Mouse (Mus musculus) gastrocnemius, adult 8-10 months (tissue): Measurements from ENCODE around the gene Atmin. TPM values are rescaled to one million over a fixed set of nuclear protein-coding genes. Genes with fewer than 3 reads are reported as not detected.

Experiments
- DNase-seq, 2 experiments: peaks; one replicate each; pipeline ENCODE4 v3.0.0; 2022; ENCODE audit warnings: low spot score in 2 of 2
- total RNA-seq, 4 experiments: library from RNA; stranded (reverse); gene quantifications; 2 replicates each; pipeline ENCODE4 v1.2.4; 2022

Gene Atmin
- total RNA-seq = 10 to 100 TPM; 29.7 to 35.3 (median 30.7) TPM

DNA sequence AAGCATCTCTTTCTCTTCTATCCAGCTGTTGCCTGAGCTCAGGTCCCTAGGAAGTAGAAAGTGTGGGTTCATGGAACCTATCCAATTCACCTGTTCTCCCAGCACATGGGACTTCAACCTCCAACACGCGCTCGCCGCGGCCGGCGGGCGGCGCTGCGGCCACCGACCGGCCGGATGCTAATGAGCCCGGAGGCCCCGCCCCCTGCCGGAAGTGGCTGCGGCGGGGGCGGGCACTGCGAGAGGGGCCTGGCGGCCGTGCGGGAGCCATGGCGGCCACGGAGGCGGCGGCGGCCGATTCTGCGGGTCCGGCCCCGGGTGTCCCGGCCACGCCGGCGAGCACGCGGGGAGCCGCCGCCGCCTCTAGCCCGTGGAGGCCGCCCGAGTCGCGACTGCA is at the start of gene Atmin:
Atmin (plus strand) TSS at position 233 of the 394 bp plus-strand sequence.
- DNase-seq = peak; percentile 73 to 82

DNA sequence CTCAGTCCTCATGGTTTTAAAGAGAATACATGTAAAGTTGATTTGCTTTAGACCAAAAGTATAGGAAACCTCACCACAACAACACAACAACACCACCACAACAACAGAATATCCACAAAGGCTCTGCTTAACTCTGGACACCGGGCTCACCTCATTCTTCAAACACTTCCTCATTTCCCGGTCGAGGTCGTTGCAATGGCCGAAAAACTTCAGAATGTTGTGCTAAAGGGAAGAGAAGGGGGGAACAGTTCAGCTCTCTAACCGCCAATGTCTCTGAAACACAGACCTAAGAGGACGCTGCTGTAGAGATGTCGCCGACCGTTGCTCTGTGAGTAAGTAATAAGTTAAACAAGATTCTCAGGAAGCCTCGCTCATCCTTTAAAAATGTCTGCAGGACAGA is 49.3 kb upstream of the Atmin start:
- DNase-seq = no peak

DNA sequence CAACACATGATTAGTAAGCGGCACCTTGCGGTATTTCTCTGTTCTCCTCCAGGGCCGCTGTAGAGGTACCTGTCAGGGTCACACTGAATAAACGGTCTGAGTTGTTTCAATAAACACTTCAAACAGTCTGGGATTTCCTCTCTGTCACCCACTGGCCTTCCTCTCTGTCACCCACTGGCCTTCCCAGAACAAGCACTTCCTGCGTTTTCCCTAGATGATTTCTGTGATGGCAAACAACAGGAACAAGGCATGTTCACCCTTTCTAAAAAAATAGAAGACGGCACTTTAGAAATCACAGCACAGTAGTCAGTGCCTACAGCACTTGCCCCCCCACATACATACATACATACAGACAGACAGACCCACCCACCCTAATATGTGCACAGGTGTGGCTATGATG is 47.7 kb upstream of the Atmin start:
- DNase-seq = no peak

DNA sequence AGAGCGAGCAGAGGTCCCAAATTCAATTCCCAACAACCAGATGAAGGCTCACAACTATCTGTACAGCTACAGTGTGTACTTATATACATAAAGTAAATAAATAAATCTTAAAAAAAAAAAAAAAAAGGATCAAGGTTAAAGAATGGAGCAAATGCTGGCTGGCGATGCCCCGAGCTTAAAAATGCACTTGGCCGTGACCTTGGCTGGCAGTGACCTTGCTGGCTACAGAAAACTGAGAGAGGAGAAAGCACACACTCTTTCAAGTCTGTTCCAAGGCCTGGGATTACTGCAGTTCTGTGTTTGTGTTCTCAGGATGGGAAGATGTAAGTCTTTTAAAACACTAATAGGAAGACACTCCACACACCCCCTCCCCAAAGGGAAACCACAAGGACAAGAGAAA is 38.5 kb upstream of the Atmin start:
- no peak for DNase-seq

DNA sequence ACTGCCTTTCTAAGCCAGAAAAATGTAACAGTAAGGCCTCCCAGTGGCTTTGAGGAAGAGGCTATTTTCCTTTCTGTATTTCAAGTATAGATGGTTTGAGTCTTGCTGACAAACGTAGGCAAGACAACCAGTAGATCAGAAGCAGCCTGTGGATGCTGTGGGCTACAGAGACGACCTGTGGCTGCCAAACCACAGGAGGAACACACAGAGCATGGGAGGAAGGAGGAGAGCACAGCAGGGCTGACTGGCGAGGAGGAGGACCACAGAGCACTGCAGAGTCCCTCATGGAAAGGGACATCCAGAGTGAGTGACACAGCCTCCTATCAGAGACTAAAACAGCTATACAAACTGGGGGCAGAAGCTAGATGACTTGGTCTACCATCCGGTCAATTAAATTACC is 37.9 kb upstream of the Atmin start:
- DNase-seq = no peak

DNA sequence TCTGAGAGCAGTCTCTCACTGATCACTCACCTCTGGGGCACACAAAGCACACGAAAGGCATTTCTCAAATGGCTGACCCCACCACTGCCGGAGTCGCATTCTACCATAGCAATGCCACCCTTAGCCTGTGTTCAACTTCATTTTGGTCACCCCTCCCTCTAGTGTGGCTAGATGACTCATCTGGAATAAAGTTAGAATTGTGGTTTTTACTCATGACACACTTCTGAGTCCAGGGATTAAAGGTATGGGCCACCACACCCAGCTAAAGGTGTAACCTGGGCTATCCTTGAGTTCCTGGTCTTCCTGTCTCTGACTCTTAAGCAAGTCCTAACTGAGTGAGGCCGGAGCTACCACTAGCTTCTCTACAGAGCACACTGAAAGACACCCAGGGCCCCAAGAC is 37.4 kb upstream of the Atmin start:
- no peak for DNase-seq

DNA sequence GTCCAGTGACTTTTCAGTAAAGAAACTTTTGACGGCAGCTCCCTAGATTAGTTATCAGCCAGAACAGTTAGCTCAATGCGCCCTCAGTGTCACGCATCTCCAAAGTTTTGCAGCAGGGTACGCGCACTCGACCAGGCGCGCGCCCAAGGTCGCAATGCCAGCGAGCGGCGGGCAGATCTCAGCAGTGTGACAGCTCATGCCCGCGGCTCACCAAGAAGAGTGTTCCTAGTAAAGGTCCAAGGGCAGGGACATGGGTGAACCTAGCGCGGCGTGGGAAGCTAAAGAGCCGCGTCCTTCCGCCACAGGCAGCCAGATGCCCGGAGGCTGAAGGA is 22.2 kb upstream of the Atmin start:
- no peak for DNase-seq

DNA sequence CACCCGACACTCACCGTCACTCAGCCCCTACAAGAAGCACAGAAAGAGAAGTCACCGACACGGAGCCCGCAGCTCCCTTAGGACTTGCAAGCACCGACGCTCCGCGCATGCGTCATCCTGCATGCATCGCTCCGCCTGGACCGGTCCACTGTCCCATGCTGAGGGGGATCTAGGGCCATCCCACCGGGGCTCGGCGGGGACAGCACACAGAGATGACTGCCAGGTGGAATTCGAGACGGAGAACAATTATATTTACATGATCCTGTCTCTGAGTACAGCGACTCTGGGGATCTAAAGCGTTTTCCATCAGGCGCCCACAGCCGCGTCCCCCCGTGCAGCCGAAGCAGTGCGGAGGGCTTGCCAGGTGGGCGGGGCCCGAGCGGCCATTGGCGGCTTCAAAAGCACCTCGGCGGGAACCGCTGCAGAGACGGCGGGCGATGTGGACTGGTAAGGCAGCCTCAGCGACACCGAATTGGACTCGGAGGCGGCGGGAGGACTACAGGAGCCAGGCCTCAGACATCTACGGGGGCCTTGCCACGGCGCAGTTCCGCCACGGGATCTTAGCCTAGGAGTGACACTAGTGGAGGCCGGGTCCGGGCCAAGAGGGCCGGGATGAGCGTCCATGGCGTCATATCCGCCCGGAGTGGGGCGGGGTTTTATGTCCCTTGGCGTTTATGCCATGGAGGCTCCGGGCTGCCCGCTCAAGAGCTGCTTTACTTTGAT is 21.7 kb upstream of the Atmin start, which contains the start of the genes Cmc2 and Cenpn:
Cmc2 (minus strand) TSS at position 119 of the 723 bp plus-strand sequence.
Cenpn (plus strand) TSS at position 394 of the 723 bp plus-strand sequence.
- peak; percentile 83 to 91 for DNase-seq

DNA sequence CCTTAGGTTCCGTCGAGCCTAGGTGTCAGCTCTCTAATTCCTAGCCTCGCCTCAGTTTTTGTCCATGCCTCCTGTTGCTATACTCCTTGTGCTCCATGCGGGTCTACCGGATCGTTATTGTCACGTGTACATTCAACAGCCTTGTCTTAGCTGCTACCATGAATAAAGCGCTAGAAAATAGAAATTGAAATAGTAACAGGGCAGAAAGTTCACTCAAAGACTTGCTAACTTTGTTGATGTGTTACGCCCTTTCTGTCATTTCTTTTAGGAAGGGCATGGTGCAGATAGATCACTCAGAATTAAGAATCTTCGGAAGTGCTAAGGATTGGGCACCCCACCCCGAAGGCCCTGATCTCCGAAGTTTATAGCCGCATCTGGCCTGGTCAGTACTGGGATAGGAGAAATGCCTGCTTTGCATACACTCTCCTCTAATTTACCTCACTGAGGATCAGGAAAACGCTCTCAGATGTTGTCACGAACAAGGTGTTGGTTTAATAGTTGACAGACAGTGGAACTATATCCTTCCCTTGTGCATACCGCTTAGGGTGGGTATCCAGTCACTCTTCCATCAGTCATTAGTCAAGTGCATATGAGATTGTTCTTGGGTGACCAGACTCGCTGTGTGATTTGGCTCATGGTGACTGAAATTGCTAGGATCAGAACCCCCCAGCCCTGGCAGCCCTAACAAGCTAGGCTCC is 21.0 kb upstream of the Atmin start:
- no peak for DNase-seq

DNA sequence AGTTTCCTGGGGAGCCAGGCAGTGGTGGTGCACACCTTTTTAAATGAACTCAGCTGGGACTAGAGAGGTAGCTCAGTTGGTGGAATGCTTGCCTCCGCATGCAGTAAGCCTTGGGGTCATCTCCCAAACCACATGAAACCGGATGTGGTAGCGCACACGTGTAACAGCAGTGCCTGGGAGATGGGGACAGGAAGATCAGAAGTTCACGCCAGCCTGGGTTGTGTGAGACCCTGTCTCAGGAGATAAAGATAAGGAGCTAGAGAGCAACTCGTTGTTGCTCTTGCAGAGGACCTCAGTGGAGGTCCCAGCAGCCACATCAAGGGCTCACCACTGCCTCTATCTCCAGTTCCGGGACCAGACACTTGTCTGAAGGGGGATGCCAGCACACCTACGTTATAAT is 19.7 kb upstream of the Atmin start:
- no peak for DNase-seq

DNA sequence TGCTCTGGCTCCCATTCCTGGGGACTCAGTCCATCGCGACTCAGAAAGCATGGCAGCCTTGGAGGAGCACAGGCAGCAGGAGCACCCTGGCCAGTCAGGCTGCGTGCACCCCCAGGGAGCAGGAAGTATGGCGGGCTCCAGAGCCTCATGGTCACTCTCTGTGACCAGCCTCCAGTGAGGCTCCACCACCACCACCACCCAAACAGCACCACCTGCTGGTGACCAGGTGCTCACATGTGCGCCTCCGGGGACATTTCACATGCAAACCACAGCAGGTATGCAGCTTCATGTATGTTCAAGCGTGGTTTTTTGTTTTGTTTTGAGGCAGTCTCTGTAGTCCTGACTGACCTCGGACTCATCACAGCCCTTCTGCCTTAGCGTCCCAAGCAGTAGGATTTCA is 15.3 kb upstream of the Atmin start:
- DNase-seq = no peak

DNA sequence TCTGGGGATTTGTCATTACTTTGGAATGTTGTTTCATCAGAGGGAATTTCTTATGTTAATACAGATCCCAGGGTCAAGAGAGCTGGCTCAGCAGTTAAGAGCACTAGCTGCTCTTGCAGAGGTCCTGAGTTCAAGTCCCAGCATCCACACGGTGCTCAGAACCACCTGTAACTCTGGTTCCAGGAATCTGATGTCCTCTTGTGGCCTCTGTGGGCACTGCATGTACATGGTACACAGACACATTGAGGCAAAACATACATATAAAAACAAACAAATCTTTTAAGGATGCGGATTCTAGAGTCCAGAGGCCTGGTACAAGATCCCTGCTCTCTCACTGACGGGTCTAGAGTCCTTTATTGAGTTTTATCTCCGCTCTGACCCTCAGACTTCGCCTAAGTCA is 14.6 kb upstream of the Atmin start:
- no peak for DNase-seq

DNA sequence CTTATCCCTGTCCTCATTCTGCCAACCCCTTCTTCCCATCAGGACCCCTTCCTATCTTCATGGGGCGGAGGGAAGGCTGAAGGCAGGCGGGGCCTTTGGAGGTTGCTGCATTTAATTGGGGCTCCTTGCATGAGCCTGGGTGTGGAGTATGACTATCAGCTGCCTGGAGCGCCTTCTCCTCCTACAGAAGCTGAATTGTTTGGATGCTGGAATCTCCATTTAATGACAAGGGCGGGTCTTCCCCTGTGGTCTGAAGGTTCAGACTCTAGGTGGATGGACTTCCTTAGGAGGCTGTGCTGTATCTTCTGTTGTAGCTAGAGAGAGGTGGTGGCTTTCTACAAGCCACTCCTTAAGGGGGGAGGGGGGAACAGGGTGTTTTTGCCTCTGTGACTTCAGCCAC is 8.2 kb upstream of the Atmin start:
- DNase-seq = no peak

DNA sequence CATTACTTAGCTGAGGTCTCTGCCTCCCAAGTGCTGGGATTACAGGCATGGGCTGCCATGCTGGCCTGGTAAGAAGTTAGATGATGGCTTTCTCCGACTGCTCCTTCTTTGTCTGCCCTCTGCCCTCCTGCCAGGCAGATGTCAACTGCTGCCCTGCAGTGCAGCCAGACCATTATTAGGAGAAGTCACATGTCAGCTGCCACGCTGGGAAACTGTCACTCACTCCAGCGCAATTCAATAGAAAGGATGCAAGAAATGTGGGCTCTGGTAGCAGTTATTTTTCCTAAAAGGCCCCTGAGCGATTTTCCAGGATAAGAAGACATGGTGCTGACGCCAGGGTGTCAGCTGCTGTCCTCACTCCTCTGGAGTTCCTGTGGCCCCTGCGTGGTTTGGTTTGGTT is 7.7 kb upstream of the Atmin start:
- no peak for DNase-seq

DNA sequence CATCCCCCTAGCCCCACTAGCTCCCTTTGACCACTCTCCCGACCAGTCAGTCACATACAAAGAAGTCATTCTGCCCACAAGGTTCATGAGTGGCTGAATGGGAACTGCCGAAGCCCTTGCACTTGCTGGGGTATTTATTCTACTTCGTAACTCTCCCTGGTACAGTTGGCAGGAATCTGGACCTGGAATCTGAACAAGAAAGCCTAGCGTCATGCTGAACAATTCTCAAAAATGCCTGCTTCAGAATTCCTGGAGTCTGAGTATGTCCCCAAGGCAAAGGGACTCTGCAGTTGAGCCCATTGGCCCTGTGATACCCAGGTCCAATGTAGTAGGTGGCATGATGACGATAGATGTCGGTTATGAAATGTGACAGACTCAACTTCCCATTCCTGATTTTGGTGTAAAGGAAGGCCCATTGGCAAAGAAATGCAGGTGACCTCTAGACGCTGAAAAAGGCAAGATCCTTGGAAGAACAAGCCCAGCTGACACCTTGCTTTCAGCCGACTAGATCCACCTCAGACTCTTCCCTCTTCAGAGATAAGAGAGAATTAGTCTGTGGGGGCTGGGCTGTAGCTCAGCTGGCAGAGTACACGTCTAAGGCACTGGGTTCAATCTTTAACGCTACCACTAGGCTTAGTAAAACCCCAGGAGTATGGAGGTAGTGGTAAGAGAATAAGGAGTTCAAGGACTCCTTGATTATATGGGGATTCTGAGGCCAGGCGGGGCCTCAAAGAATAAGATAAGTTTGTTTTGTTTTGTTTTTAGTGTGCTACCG is 722 bp upstream of the Atmin start:
- DNase-seq = no peak

DNA sequence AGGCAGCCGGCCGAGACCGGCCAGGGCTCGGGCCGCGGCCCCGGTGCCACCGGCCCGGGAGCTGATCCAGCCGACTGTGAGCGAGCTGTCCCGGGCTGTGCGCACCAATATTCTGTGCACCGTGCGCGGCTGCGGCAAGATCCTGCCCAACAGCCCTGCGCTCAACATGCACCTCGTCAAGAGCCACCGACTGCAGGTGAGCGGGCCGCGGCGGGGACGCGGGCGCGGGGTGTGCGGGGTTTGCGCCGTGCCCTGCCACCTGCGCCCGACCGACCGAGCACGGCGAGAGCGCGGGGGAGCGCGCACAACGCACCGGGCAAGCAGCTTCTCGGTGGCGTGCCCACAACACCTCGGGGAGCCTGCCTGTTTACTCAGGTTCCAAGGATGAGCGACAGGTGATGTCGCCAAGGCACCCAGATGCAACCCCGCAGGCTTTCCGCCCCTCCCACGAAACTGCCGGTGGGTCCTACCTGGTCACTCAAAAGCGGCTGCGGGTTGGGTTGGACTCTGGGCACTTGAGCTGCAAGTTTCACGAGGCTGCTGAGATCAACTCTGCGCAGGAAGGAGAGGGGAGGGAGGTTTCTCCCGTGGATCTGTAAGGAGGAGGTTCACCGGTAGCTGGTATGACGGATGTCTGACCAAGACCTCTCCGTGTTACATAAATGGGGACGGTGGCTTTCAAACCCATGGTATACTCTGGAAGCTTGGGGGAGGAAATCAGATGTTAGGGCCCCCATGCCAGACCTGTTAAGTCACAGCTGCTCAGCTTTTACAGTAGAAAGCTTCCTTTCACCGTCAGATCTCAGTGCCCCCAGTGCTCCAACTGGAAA is 577 bp downstream of the Atmin start:
- DNase-seq = peak in 1 of 2 experiments; percentile 10

DNA sequence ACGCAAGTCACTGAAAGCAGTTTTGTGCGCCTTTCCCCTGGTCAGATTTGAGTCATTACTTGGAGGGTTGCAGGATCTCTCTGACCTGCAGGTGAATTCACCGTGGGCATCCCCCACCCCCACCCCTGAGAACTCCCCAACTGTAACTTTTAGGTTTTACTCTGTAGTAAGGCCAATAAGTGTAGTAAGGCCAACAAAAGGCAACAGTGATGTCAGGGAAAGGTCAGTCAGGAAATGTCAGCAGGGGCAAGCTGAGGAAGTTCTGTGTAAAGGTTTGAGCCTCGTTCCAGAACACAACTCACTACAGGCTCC is 1.1 kb downstream of the Atmin start:
- no peak for DNase-seq

DNA sequence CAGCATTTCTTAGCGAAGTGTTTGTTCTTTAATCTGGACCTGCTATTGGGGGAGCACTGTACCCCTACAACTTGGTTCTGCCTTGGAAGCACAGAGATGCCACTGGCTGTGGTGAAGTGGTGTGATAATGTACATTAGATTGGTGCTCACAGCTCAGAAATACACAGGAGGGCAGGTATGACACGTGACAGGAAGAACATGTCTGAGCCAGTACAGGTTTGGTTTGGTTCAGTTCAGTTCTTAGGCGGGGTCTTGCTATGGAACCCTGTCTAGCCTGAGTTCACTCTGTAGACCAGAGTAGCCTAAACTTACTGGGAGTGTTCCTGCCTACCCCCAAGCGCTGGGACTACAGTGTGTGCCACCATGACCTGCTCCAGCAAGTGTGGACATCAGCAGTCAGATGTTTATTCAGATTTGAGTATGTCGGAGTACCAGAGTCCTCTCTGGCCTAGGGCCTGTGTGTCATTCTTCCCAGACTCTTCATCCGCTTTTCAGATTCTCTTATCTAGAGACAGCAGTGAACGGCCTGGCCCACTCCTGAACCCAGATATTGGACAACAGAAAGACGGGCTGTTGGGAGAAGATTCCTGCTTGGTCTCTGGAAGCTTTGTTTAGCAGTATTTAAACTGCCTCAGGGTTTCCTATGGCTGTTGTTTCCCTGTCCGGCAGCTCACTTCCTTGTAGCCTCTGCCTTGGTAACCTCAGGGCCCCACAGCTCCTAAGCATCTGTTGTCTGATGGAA is 2.1 kb downstream of the Atmin start:
- DNase-seq = no peak

DNA sequence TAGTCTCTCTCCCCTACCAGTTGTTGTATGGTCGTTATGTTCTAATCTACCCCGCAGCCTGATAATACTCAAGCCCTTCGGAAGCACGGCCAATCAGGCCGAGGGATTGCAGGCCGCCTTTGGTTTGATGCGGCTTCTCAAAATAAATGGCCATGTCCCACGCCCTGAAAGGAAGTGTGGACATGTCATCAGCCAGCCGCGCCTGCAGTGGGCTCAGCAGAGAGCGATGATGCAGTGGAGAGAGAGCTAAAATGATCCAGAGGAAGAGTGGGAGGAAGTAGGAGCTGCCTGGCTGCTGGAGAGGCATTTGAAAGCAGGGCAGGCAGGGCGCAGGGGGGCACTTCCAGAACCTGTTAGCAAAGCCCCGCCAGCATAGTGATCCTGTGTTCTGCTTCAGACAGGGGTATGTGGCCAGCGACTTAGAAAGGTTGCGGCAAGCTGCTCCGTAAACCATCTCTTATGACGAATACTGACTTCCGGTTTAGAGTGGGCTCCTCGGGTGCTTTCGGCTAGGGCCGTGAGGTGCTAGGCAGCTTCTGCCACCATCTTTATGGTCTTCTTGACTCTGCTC is 3.2 kb downstream of the Atmin start:
- no peak for DNase-seq

DNA sequence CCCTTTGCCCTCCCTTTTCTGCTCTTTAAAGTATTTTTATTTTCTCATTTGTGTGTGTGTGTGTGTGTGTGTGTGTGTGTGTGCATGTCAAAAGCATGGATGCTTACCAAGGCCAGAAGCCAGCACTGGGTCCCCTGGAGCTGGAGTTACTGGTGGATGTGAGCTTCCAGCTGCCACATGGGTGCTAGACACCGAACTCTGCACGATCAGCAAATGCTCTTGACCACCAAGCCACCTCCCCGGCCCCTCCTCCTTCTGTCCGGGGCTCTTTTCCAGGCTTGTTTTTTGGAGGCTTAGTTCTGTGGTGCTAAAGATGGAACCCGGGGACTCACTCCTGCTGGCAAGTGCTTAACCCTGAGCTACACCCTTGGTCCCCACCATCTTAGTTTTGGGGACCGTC is 3.7 kb downstream of the Atmin start:
- DNase-seq = no peak

DNA sequence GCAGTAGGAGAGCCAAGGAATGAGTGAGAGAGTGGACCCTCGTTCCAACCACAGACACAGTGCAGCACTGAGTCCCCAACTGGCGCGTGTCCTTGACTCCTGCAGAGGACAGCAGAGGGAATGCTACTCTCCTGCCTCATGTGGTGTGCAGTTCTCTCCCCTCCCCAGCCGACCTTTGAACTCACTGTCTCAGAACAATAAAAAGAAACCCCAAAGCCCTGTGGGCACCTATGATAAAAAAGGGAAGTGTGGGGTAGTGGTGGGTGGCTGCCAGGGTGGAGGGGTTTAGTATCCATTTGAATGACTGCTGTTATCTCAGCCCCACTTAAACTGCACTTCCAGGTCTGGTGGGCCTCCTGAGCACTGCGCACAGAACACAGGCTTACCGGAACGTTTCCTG is 4.4 kb downstream of the Atmin start:
- no peak for DNase-seq
